Mouse (Mus musculus): ENCODE measurements around the gene 4930402F06Rik.
A peak's percentile ranks its signal among the peaks of the same experiment; 100 is the strongest.

- TF ChIP-seq CTCF (IDR thresholded peaks at IDR 0.05; ENCODE audit: low read depth) (no peak), EP300 (IDR thresholded peaks at IDR 0.05; ENCODE audit: low read depth) (peak; percentile 76)
Observed at GRCm38 (mm10) chr2:35419671-35420070, 22.7 kb upstream of the 4930402F06Rik start.

Data from liver, embryonic 14.5 days (tissue).